Mouse (Mus musculus) layer of hippocampus, adult 9-10 months (tissue): ENCODE results near the gene Gm45713.
"Not testable (repeated sequence)": the region's sequence is repeated elsewhere in the genome, so short reads cannot be mapped to it uniquely, and the experiment has no call there.

ENCODE experiments used
- DNase-seq: peaks from one replicate; pipeline ENCODE4 v3.0.0; 2022; ENCODE audit warnings: low spot score

Gm45713 gene

DNA sequence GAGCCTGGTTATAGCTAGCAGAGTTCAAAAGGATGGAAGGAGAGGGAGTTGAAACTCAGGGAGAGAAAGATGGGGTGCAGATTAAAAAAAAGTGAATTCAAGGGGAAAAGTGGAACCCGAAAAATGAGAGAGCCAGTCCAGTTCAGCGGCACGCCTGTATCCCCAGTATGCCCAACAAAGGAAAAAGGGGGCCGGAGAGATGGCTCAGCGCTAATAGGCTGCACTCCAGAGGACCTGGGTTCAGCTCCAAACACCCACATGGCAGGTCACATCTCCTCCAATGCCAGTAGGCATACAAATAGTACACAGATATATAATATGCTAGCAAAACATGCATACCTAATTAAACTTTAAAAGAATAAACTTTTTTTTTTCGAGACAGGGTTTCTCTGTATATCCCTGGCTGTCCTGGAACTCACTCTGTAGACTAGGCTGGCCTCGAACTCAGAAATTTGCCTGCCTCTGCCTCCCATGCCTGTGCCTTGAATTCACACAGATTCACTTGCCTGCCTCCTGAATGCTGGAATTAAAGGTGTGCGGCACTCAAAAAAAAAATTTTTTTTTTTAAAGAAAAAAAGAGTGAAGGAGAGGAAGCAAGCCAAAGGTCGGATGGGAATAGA, 27.1 kb upstream of the Gm45713 start:
- DNase-seq: no peak

DNA sequence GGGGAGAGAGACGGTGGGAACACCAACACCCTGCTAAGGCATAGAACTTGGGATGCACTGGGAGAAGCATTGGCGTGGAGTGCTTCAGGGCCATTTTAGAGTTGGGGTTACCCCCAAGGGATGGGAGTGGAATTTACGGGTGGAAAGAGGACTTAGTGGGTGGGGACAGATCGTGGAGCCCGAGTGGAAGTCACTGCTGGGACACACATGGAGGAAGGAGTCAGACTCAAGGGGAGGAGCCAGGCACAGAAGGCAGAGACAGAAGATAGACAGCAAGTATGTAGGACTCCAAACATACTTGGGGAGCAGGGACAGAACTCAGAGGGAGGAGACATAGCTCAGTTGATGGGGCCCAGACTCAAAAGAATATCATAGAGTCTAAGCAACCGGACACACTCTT, 26.5 kb upstream of the Gm45713 start:
- DNase-seq: no peak

DNA sequence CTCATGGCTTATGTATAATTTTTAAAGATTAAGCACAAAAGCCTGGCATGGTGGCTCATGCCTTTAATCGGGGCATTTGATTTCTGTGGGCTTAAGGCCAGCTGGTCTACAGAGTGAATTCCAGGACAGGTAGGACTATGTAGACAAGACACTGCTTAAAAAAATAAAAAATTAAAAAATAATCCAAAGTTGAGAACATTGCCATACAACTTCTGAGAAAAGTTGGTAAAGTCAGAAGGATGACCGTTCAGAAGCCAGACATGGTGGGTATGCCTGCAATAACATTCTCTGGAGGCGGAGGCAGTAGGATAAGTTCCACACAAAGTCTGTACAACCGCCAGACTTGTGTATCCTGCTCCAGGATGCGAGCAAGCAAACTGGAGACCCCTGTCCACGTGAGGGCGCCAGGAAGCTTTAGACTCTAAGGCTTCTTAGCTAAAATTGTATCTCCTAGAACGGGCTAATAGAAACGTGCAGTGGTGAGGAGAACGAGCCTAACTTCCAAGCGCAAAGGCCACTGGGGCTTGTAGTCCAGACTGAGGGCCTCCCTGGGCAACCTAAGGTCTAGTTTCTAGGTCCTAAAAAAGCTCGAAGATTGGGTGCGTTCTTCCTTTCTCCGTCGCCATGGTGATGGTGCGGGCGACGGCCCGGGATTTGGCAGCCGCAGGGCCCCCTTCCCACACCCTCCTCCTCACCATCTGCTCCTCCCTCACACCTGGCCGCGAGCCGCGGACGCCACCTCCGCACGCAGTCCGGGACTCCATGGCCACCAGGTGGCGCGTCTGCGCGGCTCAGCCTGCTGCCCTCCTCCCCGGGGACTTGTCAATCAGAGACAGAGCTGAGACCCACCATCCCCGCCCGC, 25.8 kb upstream of the Gm45713 start:
- DNase-seq: peak; percentile 86

DNA sequence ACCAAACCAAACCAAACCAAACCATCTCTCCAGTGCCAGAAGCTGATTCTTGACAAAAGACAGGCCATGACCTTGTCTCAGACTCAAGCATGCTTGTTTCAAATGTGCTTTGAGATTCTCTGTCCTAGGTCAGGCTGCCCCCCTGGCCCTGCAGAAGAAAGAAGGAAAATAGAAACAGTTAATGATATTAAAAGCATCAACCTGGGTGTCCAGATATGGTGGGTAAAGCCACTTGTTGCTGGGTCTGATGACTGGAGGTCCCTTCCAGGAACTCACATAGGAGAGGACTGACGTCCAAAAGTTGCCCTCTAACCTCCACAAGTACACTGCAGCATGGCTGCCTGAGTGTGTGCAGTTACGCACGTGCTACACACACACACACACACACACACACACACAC, 24.8 kb upstream of the Gm45713 start:
- DNase-seq: no peak

DNA sequence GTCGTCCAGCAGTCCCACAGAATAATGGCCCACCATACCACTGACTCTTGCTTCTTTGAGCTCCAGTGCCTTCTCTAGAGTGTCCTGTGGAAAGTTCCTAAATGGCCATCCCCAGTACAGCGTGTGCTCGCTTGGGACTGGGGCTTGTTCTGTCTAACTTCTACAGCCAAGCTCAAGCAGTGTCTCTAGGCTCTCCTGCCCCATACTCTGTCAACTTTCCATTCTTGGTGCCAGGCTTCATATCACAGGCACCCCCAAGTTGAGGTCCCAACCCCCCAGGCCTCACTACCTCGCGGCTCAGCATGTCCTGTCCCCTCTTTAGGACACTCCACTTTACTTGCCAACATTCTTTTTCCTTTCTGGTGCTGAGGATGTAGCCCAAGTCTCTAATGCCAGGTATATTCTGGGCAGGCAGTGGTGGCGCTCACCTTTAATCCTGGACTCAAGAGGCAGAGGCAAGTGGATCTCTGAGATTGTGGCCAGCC, 24.3 kb upstream of the Gm45713 start:
- no peak for DNase-seq

DNA sequence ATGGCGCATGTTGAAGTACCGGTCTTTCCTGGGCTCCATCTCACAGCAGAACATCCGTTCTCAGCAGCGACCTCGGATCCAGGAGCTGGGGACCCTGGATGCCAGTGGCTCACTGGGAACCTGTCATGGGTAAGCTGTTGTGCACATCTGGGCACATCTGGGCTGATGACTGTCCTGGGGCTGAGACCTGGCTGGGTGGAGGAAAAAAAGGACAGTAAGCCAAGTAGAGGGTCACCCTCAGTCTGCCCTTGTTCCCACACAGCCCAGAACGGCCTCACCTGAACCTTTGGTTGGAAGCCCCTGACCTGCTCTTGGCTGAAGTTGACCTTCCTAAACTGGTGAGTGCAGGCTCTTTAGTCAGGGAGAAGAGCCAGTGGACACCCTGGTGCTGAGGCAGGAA, 23.0 kb upstream of the Gm45713 start:
- DNase-seq: no peak

DNA sequence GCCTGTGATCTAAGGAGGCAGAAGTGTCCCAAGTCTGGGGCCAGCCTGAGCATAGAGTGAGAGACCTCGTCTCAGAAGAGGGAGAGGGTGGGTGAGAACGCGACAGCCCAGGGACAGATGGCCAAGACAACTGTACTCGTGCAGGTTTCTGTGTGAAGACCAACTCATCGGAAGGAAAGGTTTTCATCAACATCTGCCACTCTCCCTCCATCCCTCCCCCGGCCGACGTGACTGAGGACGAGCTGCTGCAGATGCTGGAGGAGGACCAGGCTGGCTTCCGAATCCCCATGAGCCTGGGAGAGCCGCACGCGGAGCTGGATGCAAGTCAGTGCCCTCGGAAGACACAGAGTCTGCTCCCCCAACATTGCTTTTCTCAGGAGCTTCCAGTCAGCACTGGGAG, 21.4 kb upstream of the Gm45713 start:
- DNase-seq: no peak

DNA sequence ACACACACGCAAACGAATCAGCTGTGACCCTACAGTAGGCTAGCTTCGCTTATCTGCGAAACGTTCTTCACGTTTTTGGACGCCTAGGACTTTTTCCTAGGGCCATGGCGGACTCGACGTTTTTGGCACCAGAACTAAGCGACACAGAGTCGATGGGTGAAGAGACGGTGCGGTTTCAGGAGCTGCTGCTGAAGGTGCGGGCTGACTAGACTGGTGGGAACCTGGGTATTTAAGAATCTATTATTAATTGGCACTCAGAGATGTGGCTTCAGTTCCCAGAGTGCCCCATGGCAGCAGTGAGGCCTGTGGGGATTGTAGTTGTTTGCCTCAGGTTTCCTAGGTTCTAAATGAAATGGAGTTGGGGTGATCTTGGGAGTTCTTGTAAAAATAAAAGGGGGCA, 20.2 kb upstream of the Gm45713 start:
- no peak for DNase-seq

DNA sequence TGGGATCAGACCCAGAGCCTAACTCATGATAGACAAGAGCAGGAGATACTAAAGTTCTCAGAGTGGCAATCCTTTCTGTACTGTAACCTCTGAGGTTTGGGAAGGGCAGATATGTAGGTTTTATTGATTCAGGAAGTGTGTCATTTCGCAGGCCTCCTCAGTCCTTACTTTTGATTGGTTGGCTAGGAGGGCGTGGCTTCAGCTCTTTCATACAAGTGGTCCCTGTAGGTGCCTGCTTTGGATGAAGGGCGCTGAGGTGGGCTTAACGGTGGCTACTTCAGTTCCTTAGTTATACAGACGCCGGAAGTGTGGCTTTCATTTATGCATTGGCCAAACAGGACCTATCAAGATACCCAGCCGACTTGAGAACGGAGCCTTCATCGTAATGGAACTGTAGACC, 19.6 kb upstream of the Gm45713 start:
- DNase-seq: no peak

DNA sequence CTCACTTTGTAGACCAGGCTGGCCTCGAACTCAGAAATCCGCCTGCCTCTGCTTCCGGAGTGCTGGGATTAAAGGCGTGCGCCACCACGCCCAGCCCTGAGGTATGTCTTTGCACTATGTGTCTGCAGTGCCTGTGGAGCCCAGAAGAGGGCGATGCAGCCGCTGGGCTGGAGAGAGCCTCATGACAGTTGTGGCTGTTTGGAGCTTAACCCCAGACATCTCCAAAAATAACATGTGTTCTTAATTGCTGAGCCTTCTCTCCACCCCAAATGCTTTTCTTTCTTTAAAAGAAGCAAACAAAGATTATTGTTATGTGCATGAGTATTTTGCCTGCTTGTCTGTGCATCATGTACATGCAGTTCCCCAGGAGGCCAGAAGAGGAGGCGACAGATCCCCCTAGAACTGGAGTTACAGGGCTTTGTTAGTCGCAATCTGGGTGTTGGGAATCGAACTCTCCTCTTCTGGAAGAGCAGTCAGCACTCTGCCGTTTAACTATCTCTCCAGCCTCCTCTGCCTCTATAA, 19.0 kb upstream of the Gm45713 start:
- no peak for DNase-seq

DNA sequence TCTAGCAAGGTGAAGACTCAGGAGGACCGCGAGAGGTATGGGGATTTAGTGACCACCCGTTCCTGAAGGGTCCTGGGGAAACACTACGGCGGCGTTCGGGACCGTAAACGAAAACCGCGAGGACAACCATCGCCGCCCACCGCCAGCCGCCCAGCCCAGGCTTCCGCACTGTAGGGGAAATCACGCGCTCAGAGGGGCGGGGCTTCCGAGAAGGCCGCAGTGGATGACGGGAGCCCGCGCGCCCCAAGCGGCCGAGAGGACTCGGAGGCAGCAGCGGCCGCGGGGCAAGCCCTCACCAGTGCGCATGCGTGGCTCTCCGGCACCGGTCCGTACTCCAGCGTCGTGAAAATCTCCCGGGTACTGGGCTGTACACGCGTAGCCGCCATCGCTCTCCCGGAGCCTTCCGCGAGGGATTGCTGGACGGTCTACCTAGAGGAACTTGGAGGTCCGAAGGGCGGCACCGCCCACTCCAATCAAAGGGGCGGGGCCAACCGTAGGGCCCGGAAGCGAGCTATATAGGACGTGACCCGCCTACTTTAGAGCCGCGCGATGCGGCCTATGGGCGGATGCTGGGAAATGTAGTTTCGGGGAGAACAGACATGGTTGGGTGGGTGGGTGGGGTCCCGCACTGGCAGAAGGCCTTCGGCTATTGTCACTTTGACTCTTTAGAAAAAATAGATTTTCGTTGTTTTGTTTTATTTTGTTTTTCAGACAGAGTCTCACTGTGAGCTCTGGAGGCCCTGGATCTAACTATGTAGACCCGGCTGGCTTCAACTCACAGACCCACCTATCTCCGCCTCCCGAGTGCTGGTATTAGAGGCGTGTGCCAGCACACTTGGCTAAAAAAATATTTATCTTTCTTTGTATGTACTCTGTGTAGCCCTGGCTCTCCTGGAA, 18.3 kb upstream of the Gm45713 start, which contains the start of the genes Pih1d1 and Aldh16a1:
Gene Pih1d1, plus strand, starts transcription at position 208 of the 897 bp plus-strand sequence.
Gene Aldh16a1, minus strand, starts transcription at position 489 of the 897 bp plus-strand sequence.
- peak; percentile 93 for DNase-seq

DNA sequence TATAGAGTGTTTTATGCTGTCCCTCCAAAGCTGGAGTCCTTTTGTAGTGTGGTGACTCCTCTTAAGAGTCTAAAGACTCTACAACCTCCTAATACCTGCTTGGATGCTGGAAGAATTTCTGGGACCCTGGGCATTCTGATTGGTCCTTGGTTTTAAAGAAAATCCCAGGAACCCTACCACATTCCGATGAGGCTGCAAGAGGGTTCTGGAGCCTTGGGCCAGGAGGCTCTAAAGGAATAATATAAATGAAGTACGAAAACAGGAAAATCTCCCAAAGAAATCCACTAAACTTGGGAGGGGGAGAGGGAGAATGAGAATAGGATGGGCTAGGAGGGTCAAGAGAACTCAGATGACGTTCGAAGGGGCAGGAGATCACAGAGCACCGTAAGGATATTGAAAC, 17.6 kb upstream of the Gm45713 start:
- no peak for DNase-seq

DNA sequence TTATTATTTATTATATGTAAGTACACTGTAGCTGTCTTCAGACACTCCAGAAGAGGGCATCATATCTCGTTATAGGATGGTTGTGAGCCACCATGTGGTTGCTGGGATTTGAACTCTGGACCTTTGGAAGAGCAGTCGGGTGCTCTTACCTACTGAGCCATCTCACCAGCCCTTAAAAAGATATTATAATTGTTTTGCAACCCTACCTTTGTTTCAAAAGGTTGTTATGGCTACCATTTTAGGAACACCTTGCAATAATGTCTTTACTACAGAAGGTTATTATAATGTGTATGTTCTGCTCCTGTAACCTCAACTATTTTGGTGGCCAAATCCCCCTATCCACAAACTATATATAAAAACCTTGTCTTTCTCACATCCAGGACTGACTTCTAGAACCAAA, 17.0 kb upstream of the Gm45713 start:
- not testable (repeated sequence) for DNase-seq

DNA sequence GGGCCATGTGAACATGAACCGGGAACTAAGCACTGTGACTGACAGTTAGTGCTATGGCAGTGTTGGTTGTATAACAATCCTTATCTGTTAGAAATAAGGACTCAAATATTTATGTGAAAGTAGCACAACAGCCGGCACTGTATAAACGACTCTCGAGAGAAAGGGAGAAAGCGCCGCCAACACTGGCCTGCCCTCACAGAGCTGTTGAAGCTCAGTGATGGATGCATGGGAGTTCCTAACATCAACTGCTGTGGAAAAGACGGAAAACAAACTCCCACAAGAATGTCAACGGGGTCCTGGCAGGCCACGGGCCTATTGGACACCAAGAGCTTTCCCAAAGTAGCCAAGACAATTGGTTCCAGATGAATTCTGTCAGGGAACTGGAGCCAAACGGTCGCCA, 15.3 kb upstream of the Gm45713 start:
- no peak for DNase-seq

DNA sequence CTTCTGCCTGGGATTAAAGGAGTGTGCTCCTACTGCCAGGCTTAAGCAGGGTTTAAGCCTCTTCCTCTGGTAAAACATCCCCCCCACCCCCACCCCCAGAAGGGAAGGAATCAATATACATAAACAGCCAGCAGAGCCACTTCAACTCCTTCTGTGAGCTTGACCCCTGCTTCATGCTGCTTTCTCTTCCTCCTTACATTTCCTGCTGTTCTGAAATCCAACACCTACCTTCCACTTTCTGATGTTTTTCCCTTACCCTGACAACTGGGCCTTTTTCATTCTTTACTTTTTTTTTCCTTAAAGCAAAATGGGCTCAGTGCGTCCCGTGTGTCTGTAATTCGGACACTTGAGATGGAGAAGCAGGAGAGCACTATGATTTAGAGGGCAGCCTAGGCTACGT, 14.3 kb upstream of the Gm45713 start:
- no peak for DNase-seq

DNA sequence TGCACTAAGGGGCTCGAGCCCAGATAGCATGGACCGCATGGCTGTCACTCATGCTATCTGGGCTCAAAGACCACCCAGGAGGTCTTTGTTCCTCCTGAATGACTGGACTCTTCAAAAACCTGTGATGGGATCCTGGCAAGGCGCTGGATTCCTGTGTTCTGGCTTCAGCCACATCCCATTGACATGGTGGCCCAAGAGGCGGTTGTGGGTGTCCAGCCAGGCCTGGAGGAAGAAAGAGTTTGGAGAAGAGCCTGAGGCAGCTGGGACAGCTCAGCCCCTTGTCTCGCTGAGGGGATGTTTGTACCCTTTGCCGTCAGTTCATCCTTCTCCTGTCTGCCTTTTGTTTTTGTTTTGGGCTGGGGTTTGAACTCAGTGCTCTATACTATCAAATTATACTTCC, 13.5 kb upstream of the Gm45713 start:
- no peak for DNase-seq

DNA sequence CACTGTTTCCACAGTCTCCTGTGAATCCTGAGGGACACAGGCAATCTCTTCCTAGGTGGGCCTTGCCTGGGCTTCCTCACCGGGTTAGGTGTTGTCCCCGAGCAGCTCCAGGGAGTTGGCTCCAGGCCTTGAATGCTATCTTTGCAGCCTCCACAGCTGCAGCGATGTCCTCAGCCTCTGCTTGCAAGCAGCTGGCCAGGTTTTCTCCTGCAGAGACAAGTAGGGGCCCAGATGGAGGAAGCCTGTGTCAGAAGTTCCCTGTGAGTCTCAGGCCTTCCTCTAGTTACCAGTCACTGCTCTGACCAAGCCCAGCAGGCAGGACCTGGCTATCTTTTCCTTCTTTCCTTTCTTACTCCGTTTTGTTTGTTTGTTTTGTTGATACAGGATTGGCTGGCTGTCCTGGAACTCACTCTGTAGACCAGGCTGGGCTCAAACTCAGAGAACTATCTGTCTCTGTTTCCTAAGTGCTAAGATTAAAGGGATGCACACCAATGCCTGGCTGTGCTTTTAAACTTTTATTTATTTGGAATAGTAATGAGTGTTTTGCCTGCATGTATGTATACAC, 12.6 kb upstream of the Gm45713 start:
- DNase-seq: no peak

DNA sequence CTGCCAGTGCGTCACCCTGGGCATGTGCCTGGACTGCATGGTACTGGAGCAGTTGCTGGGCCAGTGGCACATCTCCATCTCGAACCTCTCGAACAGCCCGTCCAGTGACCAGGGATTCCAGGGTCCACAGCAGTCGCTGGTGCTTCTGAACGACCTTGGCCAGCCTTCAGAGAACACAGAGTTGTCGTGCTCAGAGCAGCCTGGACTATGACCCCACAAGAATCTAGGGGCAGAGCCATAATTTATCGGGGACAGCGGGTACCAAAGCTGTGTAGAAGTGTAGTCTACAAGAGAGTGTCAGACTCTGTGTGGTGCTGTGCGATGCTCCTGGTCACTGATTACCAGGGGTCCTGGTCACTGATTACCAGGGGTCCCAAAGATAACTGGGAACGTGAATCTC, 11.9 kb upstream of the Gm45713 start:
- DNase-seq: no peak

DNA sequence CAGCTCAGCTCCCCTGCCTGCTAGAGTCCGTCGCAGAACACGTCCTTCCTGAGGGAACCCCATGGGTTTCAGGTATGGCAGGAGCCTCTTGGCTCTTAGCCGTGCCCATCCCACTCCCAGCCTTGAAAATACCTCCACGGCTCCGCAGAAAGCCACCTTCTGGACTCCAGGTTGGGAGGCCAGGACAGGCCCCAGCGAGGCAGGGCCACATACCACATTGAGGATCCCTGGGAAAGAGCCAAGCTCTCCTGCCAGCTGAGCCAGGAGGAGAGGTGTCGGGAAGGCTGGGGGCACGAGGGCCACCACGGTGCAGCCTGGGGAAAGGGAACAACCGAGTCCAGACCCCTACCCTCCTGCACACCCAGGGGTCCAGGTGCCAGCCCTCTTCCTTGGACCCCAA, 11.2 kb upstream of the Gm45713 start:
- DNase-seq: no peak

DNA sequence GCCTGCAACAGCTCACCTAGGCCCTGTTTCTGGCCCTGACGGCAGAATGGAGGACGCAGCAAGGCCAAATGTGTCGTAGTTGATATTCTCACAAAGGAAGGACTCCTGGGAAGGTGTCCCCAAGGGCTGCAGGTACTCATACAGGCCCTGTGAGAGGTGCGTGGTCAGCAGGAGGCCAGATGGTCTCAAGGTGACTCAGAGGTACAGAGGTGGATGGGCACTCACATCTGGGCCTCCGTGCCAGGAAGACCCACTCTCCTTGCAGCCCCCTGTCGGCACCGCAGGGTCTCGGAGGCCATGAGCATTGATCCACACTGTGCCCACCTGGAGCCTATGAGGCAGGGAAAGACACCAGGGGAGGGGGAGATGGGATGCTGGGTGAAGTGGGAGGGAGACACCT, 9.4 kb upstream of the Gm45713 start:
- no peak for DNase-seq

DNA sequence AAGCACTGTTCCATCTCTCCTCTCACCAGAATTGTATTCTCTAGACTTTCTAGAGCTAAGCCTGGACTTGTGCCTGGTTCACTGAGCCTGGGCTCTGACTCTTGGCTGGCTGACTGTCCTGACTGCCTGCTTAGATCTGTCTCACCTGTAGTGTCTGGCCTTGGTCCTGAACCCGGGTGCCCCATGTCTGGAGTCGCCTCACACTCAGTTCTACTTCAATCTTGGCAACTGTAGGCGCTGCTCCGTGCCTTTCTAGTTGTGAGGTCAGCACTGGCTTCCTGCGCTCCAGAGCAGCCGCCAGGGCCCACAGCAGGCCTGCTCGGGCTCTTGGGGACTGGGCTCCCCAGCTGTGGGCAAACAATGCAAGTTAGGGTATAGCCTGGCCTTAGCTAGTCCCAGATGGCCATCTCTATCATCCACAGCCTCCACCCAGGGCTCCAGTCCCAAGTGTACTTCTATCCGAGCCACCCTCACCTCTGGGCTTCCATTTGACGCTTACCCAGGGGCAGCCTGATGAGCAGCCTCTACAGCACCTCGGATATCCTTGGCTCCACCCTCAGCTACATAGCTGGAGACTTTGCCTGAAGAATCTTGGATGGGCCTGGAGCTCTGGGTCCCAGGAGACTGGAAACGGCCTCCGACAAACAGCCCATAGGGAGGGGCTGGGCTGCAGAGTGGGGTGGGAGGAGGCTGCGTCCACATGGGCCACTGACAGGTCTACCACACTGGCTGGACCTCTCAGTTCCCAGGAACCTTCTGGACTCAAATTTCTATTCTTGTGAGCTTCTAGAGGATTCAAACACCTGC, 8.5 kb upstream of the Gm45713 start:
- DNase-seq: no peak
